Mouse (Mus musculus): ENCODE results near the gene Cyb5r1.
A peak's percentile ranks its signal among the peaks of the same experiment; 100 is the strongest.

Gene Cyb5r1

GRCm38 (mm10) chr1:134405509-134406413, at the start of gene Cyb5r1:
TSS of gene Cyb5r1 (plus strand) at chr1:134405559.
- DNase-seq = peak; percentile 84 to 88

GRCm38 (mm10) chr1:134357461-134357860, 47.9 kb upstream of the Cyb5r1 start:
- DNase-seq = no peak

GRCm38 (mm10) chr1:134360656-134361055, 44.7 kb upstream of the Cyb5r1 start:
- no peak for DNase-seq

- DNase-seq = no peak
These were observed 44.0 kb upstream of the Cyb5r1 start for GRCm38 (mm10) chr1:134361195-134361856.

- peak; percentile 95 to 96 for DNase-seq
These were observed 43.5 kb upstream of the Cyb5r1 start, which contains the start of gene Tmem183a for GRCm38 (mm10) chr1:134361857-134362212. TSS of gene Tmem183a (minus strand) at chr1:134361979.

GRCm38 (mm10) chr1:134363194-134363593, 42.2 kb upstream of the Cyb5r1 start:
- no peak for DNase-seq

- DNase-seq = no peak
These were observed 39.9 kb upstream of the Cyb5r1 start for GRCm38 (mm10) chr1:134365491-134365890.

- DNase-seq = peak; percentile 41 to 62
These were observed 36.5 kb upstream of the Cyb5r1 start for GRCm38 (mm10) chr1:134368777-134369337.

- no peak for DNase-seq
These were observed 31.2 kb upstream of the Cyb5r1 start for GRCm38 (mm10) chr1:134374124-134374523.

GRCm38 (mm10) chr1:134381051-134381450, 24.3 kb upstream of the Cyb5r1 start:
- no peak for DNase-seq

- peak in 1 of 2 experiments; percentile 8 for DNase-seq
These were observed 23.3 kb upstream of the Cyb5r1 start for GRCm38 (mm10) chr1:134381795-134382625.

GRCm38 (mm10) chr1:134384581-134384980, 20.8 kb upstream of the Cyb5r1 start:
- DNase-seq = no peak

GRCm38 (mm10) chr1:134385176-134385575, 20.2 kb upstream of the Cyb5r1 start:
- DNase-seq = no peak

GRCm38 (mm10) chr1:134385666-134386065, 19.7 kb upstream of the Cyb5r1 start, which contains the start of gene 4933406M09Rik:
TSS of gene 4933406M09Rik (plus strand) at chr1:134385940.
- DNase-seq = no peak

GRCm38 (mm10) chr1:134393827-134394226, 11.5 kb upstream of the Cyb5r1 start:
- DNase-seq = no peak

- no peak for DNase-seq
These were observed 7.1 kb upstream of the Cyb5r1 start for GRCm38 (mm10) chr1:134398210-134398609.

- DNase-seq = no peak
These were observed 5.6 kb upstream of the Cyb5r1 start for GRCm38 (mm10) chr1:134399735-134400134.

- DNase-seq = no peak
These were observed 1.0 kb downstream of the Cyb5r1 start for GRCm38 (mm10) chr1:134406414-134406771.

GRCm38 (mm10) chr1:134408080-134408479, 2.7 kb downstream of the Cyb5r1 start:
- no peak for DNase-seq

- DNase-seq = no peak
These were observed 6.6 kb downstream of the Cyb5r1 start for GRCm38 (mm10) chr1:134411706-134412629.

- DNase-seq = no peak
These were observed 8.7 kb downstream of the Cyb5r1 start for GRCm38 (mm10) chr1:134414038-134414437.
